Mouse (Mus musculus) erythroid progenitor cell, adult 5-6 weeks (primary cell): ENCODE data around the gene Sirpa. TPM values are rescaled to one million over a fixed set of nuclear protein-coding genes. Genes with fewer than 3 reads are reported as not detected.

Experiments used
- ATAC-seq: replicated peaks from 2 replicates; pipeline ENCODE4 v1.8.0; 2016; ENCODE audit warnings: moderate number of reproducible peaks, mild to moderate bottlenecking, moderate TSS enrichment, inconsistent platforms; ENCODE audit not compliant: poor library complexity, low FRiP score, severe bottlenecking
- total RNA-seq, 2 experiments: library from RNA; stranded (forward) in 1 of 2; stranded (reverse) in 1 of 2; fragments of 150-400 nt in 1 of 2; fragments of 186-747, 209-891 nt in 1 of 2; gene quantifications; 2 replicates each; pipeline versions ENCODE4 v1.2.3 to v1.2.4; 2015 to 2017; ENCODE audit warnings: low replicate concordance in 2 of 2

Sirpa gene
- total RNA-seq (2015; ENCODE audit: low replicate concordance) (54.8 and 63.7 TPM in 2 replicates), total RNA-seq (2017; ENCODE audit: low replicate concordance) (44.2 and 46.7 TPM in 2 replicates)

GRCm38 (mm10) chr2:129592459-129593140 lies at the start of gene Sirpa:
Gene Sirpa (plus strand): TSS chr2:129592835.
- ATAC-seq, result no peak

- no peak for ATAC-seq
Measured at GRCm38 (mm10) chr2:129544448-129544847, 48.2 kb upstream of the Sirpa start.

GRCm38 (mm10) chr2:129544919-129545318 lies 47.7 kb upstream of the Sirpa start:
- no peak for ATAC-seq

GRCm38 (mm10) chr2:129545596-129545995 lies 47.0 kb upstream of the Sirpa start:
- ATAC-seq, result no peak

GRCm38 (mm10) chr2:129546772-129547171 lies 45.9 kb upstream of the Sirpa start:
- no peak for ATAC-seq

GRCm38 (mm10) chr2:129549537-129550135 lies 43.0 kb upstream of the Sirpa start:
- no peak for ATAC-seq

- ATAC-seq, result no peak
Measured at GRCm38 (mm10) chr2:129550781-129551180, 41.9 kb upstream of the Sirpa start.

- ATAC-seq, result no peak
Measured at GRCm38 (mm10) chr2:129556081-129556480, 36.6 kb upstream of the Sirpa start.

GRCm38 (mm10) chr2:129558008-129558874 lies 34.4 kb upstream of the Sirpa start:
- no peak for ATAC-seq

- no peak for ATAC-seq
Measured at GRCm38 (mm10) chr2:129558875-129559219, 33.8 kb upstream of the Sirpa start.

GRCm38 (mm10) chr2:129561796-129562195 lies 30.8 kb upstream of the Sirpa start:
- no peak for ATAC-seq

GRCm38 (mm10) chr2:129563944-129564709 lies 28.5 kb upstream of the Sirpa start:
- no peak for ATAC-seq

GRCm38 (mm10) chr2:129569120-129569519 lies 23.5 kb upstream of the Sirpa start:
- ATAC-seq, result no peak

GRCm38 (mm10) chr2:129569556-129569955 lies 23.1 kb upstream of the Sirpa start:
- no peak for ATAC-seq

- ATAC-seq, result no peak
Measured at GRCm38 (mm10) chr2:129573701-129574273, 18.8 kb upstream of the Sirpa start.

- ATAC-seq, result no peak
Measured at GRCm38 (mm10) chr2:129574395-129575046, 18.1 kb upstream of the Sirpa start.

GRCm38 (mm10) chr2:129575113-129575512 lies 17.5 kb upstream of the Sirpa start:
- ATAC-seq, result no peak

- no peak for ATAC-seq
Measured at GRCm38 (mm10) chr2:129576611-129577447, 15.8 kb upstream of the Sirpa start.
